Mouse (Mus musculus) gastrocnemius, adult 2 months (tissue): ENCODE results near the gene Maml2. TPM values are rescaled to one million over a fixed set of nuclear protein-coding genes. Genes with fewer than 3 reads are reported as not detected.

Experiments
- DNase-seq: peaks from one replicate; pipeline ENCODE4 v3.0.0; 2022
- H3K27ac ChIP-seq: fragments of 200-600 bp; 2 replicates; pipeline ENCODE4 v1.8.1; 2022; ENCODE audit warnings: mild to moderate bottlenecking
- H3K4me3 ChIP-seq: fragments of 200-600 bp; 2 replicates; pipeline ENCODE4 v1.8.1; 2022; ENCODE audit warnings: mild to moderate bottlenecking, moderate library complexity
- CTCF ChIP-seq: fragments of 200-600 bp; IDR thresholded peaks from 2 replicates; pipeline ENCODE4 v1.8.1; 2022; ENCODE audit warnings: antibody characterized with exemption, mild to moderate bottlenecking, moderate library complexity
- intact Hi-C: fragments of 180-260 bp; cut with DNase I; formaldehyde crosslinking; loops from one replicate; pipeline ENCODE4 v1.15.1; 2025
- total RNA-seq, 2 experiments: library from RNA; stranded (reverse); gene quantifications; 2 replicates each; pipeline ENCODE4 v1.2.3; 2021

Maml2 gene
- total RNA-seq, 2 experiments from 2014 or later, result 2.9 to 3.0 TPM

- intact Hi-C loops, result no loop called here
- H3K4me3 ChIP-seq, result no peak overlapping the region
- TF ChIP-seq CTCF, result no peak
These were observed 353.3 kb downstream of the Maml2 start for GRCm38 (mm10) chr9:13651065-13651464.

GRCm38 (mm10) chr9:13651828-13652227 is 354.1 kb downstream of the Maml2 start:
- intact Hi-C loops, result loop anchor here (2.0 kb wide), 1 partner anchor 355 kb away; the partner anchor contains the start of gene Maml2
- TF ChIP-seq CTCF, result no peak
- Histone ChIP-seq H3K27ac (no peak overlapping the region), H3K4me3 (no peak overlapping the region)
- no peak for DNase-seq

More at GRCm38 (mm10) chr9:13651065-13651464, 353.3 kb downstream of the Maml2 start:
- DNase-seq, result no peak
- H3K27ac ChIP-seq, result no peak overlapping the region

- DNase-seq, result no peak
- Histone ChIP-seq H3K4me3 (no peak overlapping the region), H3K27ac (0 out of 2 replicates have a peak overlapping the region, but pooled peaks have one; percentile 9)
- no peak for TF ChIP-seq CTCF
- intact Hi-C loops, result loop anchor here (2.0 kb wide), 1 partner anchor 356 kb away; the partner anchor contains the start of gene Maml2
These were observed 354.7 kb downstream of the Maml2 start for GRCm38 (mm10) chr9:13652389-13652877.

GRCm38 (mm10) chr9:13652917-13653316 is 355.2 kb downstream of the Maml2 start:
- intact Hi-C loops, result loop anchor here (1.0 to 2.0 kb wide), 3 partner anchors 142 to 422 kb away; partner anchors contain the start of gene Maml2
- no peak for DNase-seq
- no peak overlapping the region for H3K4me3 ChIP-seq
- peak; percentile 82 for TF ChIP-seq CTCF
- no peak overlapping the region for H3K27ac ChIP-seq

- H3K4me3 ChIP-seq, result peak overlapping the region; percentile 32
- no peak for TF ChIP-seq CTCF
- intact Hi-C loops, result no loop called here
- DNase-seq, result no peak
- peak overlapping the region; percentile 56 for H3K27ac ChIP-seq
These were observed 364.2 kb downstream of the Maml2 start for GRCm38 (mm10) chr9:13661768-13662623.

- no peak for TF ChIP-seq CTCF
- DNase-seq, result no peak
- intact Hi-C loops, result no loop called here
- Histone ChIP-seq H3K27ac (no peak overlapping the region), H3K4me3 (no peak overlapping the region)
These were observed 367.8 kb downstream of the Maml2 start for GRCm38 (mm10) chr9:13665487-13665969.

- intact Hi-C loops, result no loop called here
- no peak for DNase-seq
- Histone ChIP-seq H3K4me3 (no peak overlapping the region), H3K27ac (peak overlapping the region; percentile 0; the same call in 1 of the 2 replicates)
- TF ChIP-seq CTCF, result no peak
These were observed 370.2 kb downstream of the Maml2 start for GRCm38 (mm10) chr9:13667955-13668354.

- H3K27ac ChIP-seq, result no peak overlapping the region
- intact Hi-C loops, result no loop called here
- peak; percentile 54 for DNase-seq
- H3K4me3 ChIP-seq, result no peak overlapping the region
- no peak for TF ChIP-seq CTCF
These were observed 371.0 kb downstream of the Maml2 start for GRCm38 (mm10) chr9:13668742-13669141.

GRCm38 (mm10) chr9:13671125-13671769 is 373.5 kb downstream of the Maml2 start:
- peak; percentile 23; the same call in 1 of the 2 replicates for TF ChIP-seq CTCF
- no peak overlapping the region for H3K4me3 ChIP-seq
- DNase-seq, result no peak
- no peak overlapping the region for H3K27ac ChIP-seq
- intact Hi-C loops, result no loop called here

GRCm38 (mm10) chr9:13673304-13673703 is 375.5 kb downstream of the Maml2 start:
- DNase-seq, result no peak
- intact Hi-C loops, result no loop called here
- H3K27ac ChIP-seq, result no peak overlapping the region
- H3K4me3 ChIP-seq, result no peak overlapping the region
- TF ChIP-seq CTCF, result no peak

- intact Hi-C loops, result no loop called here
- no peak for TF ChIP-seq CTCF
- DNase-seq, result no peak
- H3K4me3 ChIP-seq, result no peak overlapping the region
- no peak overlapping the region for H3K27ac ChIP-seq
These were observed 380.3 kb downstream of the Maml2 start for GRCm38 (mm10) chr9:13678026-13678425.

GRCm38 (mm10) chr9:13679696-13680095 is 381.9 kb downstream of the Maml2 start:
- intact Hi-C loops, result loop anchor here (2.0 kb wide), 1 partner anchor 37 kb away; no protein-coding TSS in a partner anchor
- Histone ChIP-seq H3K27ac (no peak overlapping the region), H3K4me3 (no peak overlapping the region)
- DNase-seq, result no peak
- TF ChIP-seq CTCF, result no peak

- peak overlapping the region; percentile 33 for H3K4me3 ChIP-seq
- no peak for DNase-seq
- intact Hi-C loops, result loop anchor here (2.0 kb wide), 1 partner anchor 36 kb away; no protein-coding TSS in a partner anchor
- no peak for TF ChIP-seq CTCF
- H3K27ac ChIP-seq, result peak overlapping the region; percentile 48; the same call in 1 of the 2 replicates
These were observed 383.4 kb downstream of the Maml2 start for GRCm38 (mm10) chr9:13681147-13681546.
